Mouse (Mus musculus): ENCODE measurements at regions not wholly inside any gene's neighbourhood (a gene's known extent, or its start where the extent isn't known, plus 50 kb on each side); places are given as distances from the start of the nearest gene placed in this dataset.

GRCm38 (mm10) chr14:76917139-76917929 lies 119.2 kb upstream of the Ccdc122 start:
- no peak for DNase-seq (ENCODE audit: low read depth)

- no peak for DNase-seq (ENCODE audit: low read depth)
Measured at GRCm38 (mm10) chr14:76913850-76914249, 122.7 kb upstream of the Ccdc122 start.

GRCm38 (mm10) chr14:76912301-76913001 lies 124.1 kb upstream of the Ccdc122 start:
- no peak for DNase-seq (ENCODE audit: low read depth)

GRCm38 (mm10) chr14:76911271-76911670 lies 125.3 kb upstream of the Ccdc122 start:
- DNase-seq (ENCODE audit: low read depth), result no peak

- no peak for DNase-seq (ENCODE audit: low read depth)
Measured at GRCm38 (mm10) chr14:76910186-76910585, 126.4 kb upstream of the Ccdc122 start.

- DNase-seq (ENCODE audit: low read depth), result no peak
Measured at GRCm38 (mm10) chr14:76907941-76908340, 128.6 kb upstream of the Ccdc122 start.

- no peak for DNase-seq (ENCODE audit: low read depth)
Measured at GRCm38 (mm10) chr14:76902962-76903757, 133.4 kb upstream of the Ccdc122 start.

GRCm38 (mm10) chr14:76901490-76901889 lies 135.1 kb upstream of the Ccdc122 start:
- no peak for DNase-seq (ENCODE audit: low read depth)

GRCm38 (mm10) chr14:76899331-76899730 lies 137.2 kb upstream of the Ccdc122 start:
- no peak for DNase-seq (ENCODE audit: low read depth)

- no peak for DNase-seq (ENCODE audit: low read depth)
Measured at GRCm38 (mm10) chr14:76887708-76888107, 148.9 kb upstream of the Ccdc122 start.

- DNase-seq (ENCODE audit: low read depth), result no peak
Measured at GRCm38 (mm10) chr14:76887201-76887600, 149.4 kb upstream of the Ccdc122 start.

GRCm38 (mm10) chr14:76883231-76883651 lies 153.3 kb upstream of the Ccdc122 start:
- DNase-seq (ENCODE audit: low read depth), result peak; percentile 58

- peak; percentile 39 for DNase-seq (ENCODE audit: low read depth)
Measured at GRCm38 (mm10) chr14:76882711-76883171, 153.8 kb upstream of the Ccdc122 start.

GRCm38 (mm10) chr14:76880851-76881250 lies 155.7 kb upstream of the Ccdc122 start:
- no peak for DNase-seq (ENCODE audit: low read depth)

GRCm38 (mm10) chr14:76877306-76877705 lies 159.3 kb upstream of the Ccdc122 start:
- no peak for DNase-seq (ENCODE audit: low read depth)

GRCm38 (mm10) chr14:76876015-76876414 lies 160.6 kb upstream of the Ccdc122 start:
- no peak for DNase-seq (ENCODE audit: low read depth)

- DNase-seq (ENCODE audit: low read depth), result no peak
Measured at GRCm38 (mm10) chr14:76875266-76875900, 161.2 kb upstream of the Ccdc122 start.

GRCm38 (mm10) chr14:76874542-76875265 lies 161.9 kb upstream of the Ccdc122 start:
- no peak for DNase-seq (ENCODE audit: low read depth)

GRCm38 (mm10) chr14:76873684-76874083 lies 162.9 kb upstream of the Ccdc122 start:
- DNase-seq (ENCODE audit: low read depth), result no peak

GRCm38 (mm10) chr14:76872976-76873375 lies 163.6 kb upstream of the Ccdc122 start:
- DNase-seq (ENCODE audit: low read depth), result no peak

GRCm38 (mm10) chr14:76872510-76872909 lies 164.1 kb upstream of the Ccdc122 start:
- no peak for DNase-seq (ENCODE audit: low read depth)

Measured in c-Kit-positive CD71-positive TER-119-negative erythroid progenitor cells, embryonic 14.5 days (primary cell).